Mouse (Mus musculus): ENCODE measurements around the gene Pak1.
A peak's percentile ranks its signal among the peaks of the same experiment; 100 is the strongest.

Pak1 gene

DNA sequence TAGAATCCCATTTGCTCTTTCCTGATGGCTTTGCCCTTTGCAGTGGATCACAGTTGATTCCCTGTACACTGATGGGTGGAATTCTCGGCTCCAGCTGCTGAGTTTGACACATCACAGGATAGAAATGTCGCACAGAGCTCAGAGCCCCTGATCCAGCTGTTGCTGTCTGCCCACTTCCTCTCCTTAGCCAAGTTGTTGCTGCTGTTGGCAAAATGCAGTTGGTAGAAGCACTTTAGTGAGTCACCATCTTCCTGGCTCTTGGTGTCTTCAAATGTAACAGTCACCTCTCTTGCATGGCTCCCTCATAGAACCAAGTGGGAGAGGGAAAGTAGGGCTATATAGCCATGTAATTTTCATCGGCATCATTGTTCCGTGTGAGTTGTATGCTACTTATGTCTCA, 11.2 kb upstream of the Pak1 start:
- no peak for DNase-seq (ENCODE audit: low spot score in 2 of 2)

GRCm38 (mm10) chr7:97780222-97780621, 8.1 kb upstream of the Pak1 start:
- DNase-seq (ENCODE audit: low spot score in 2 of 2) = no peak

DNA sequence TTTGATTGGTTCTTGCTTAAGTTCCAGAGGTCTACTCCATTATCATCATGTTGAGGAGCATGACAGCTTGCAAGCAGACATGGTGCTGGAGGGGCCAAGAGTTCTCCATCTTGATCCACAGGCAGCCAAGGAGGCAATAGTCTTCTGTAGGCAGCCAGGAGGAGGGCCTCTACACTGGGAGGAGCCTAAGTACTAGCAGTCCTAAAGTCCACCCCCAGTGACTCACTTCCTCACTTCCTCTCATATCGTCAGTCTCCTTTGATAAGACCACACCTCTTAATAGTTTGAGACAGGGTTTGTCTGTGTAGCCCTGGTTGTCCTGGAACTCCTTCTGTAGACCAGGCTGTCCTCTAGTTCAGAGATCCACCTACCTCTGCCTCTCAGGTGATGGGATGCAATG, 7.5 kb upstream of the Pak1 start:
- no peak for DNase-seq (ENCODE audit: low spot score in 2 of 2)

DNA sequence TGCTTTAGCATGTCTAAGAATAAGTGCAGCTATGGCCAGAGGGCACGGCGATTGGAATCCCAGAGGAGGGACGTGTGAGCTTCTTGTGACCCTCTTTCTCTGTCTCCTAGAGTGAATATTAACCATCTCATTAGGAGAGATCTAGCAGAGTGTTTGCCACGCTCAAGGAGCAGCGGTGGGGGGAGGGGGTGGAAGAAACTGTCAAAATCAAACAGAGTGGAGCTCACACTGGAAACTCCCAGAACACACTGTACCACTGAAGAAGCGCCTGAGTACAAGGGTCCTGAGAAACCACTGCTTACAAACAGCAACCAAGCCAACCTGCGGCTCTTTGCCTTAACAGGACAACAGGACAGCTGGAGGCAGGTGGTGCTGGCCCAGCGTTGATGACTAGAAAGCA, 6.8 kb upstream of the Pak1 start:
- no peak for DNase-seq (ENCODE audit: low spot score in 2 of 2)

- DNase-seq (ENCODE audit: low spot score in 2 of 2) = no peak
These were observed 4.8 kb upstream of the Pak1 start for GRCm38 (mm10) chr7:97783523-97783922.

DNA sequence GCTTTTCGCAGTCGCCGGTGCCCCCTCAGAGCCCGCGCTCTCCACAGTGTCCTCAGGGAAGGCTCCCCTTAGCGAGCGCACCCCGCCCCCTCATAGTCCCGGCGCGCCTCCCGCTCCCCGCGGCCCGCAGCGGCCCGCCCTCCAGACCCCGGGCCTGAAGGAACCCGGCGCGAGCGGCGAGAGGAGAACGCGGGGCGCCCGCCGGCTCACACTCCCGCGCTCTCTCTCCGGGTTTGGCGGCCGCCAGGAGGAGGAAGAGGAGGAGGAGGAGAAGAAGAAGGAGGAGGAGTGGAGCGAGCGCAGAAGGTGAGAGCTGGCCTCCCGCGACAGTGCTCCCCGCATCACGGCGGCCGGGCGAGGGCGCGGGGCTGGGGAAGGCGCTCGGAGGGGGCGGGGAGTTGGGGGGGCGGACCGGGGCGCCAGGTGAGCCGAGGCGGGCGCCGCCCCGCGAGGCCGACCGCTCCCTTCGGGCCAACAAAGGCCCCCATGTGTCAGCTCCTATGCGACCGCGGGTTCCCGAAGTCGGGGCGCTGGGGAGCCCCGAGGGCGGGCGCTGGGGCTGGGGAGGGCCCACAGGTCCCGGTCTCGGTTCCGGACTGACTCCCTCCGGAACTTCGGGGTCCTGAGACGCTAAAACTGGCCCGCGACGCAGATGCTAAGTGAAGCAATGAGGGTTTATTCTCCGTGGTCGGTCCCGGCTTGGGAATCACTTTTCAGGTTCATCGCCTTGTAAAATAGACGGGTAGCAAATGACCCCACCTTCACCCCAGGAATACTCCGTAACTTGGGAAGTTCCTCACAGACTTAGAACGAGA, 535 bp downstream of the Pak1 start:
- DNase-seq (ENCODE audit: low spot score in 2 of 2) = peak in 1 of 2 experiments; percentile 37

DNA sequence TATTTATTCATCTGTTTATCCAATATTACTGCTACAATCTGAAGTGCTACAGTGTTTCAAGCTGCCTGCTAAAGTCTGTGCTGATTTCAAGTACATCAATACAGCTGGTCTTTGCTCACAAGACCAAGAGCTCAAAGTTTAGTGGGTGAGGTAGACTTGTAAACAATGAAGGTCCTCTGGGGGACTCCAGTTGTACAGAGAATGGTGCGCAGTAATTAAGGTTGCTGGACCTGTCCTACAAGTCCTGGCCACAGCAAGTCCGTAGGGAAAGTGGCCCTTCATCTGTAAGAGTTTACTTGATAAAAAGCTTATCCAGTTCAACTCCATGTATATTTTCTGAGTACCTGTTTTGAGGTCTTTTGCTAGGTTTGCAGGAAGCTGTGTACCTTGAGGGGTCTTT, 1.9 kb downstream of the Pak1 start:
- no peak for DNase-seq (ENCODE audit: low spot score in 2 of 2)

DNA sequence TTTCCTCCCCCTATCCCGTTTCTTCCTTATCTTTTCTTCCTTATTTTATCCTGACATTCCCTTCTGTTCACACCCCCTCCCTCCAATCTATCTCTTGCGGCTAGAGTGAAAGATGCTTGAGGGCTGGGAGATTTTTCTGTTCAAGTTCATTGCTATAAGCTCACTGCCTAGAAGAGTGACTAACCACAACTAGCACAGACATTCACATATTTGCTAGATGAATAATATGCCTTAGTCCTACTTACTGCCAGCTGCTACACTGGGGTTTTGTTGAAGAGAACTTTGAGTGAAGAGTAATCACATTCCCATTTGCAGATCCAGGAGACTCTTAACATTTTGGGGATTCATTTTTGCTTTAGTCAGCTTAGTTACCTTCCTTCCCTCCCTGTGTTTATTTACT, 4.0 kb downstream of the Pak1 start:
- no peak for DNase-seq (ENCODE audit: low spot score in 2 of 2)

DNA sequence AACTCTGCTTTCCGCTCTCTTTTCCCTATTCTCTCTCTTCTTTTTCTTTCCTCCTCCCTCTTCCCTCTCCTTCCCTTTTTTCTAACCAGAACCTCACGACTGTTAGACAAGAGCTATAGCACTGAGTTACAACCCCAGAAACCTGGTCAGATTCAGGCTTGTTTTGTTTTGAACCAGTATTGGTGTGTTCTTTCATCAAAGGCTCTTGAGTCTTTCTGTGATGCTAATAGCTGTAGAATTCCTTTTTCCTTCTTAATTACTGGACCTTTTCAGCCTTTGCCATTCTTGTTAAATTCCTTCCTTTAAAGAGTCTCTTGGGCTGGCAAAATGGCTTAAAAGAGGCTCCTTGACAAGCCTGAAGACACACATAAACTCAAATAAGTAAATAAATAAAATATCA, 14.8 kb downstream of the Pak1 start:
- no peak for DNase-seq (ENCODE audit: low spot score in 2 of 2)

GRCm38 (mm10) chr7:97804245-97805066, 16.1 kb downstream of the Pak1 start:
- DNase-seq (ENCODE audit: low spot score in 2 of 2) = no peak

GRCm38 (mm10) chr7:97805067-97805365, 16.7 kb downstream of the Pak1 start:
- no peak for DNase-seq (ENCODE audit: low spot score in 2 of 2)

DNA sequence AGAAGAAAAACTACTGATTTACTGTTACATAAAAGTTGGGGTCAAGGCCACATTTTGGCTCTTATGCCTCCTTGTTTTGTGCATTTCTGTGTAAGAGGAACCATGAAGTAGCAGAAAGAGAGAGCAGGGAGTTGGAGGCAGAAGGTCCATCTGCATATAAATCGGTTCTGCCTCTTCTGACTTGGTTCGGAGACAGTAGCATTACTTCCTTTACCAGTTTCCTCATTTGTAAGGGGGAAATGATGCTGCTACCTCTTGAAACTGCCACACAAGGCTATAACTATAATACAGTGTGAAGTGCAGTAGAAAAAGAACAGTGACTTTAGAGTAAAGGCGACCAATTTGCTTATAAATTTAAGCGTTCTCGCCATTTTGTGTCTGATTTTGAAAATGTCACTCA, 21.0 kb downstream of the Pak1 start:
- no peak for DNase-seq (ENCODE audit: low spot score in 2 of 2)

DNA sequence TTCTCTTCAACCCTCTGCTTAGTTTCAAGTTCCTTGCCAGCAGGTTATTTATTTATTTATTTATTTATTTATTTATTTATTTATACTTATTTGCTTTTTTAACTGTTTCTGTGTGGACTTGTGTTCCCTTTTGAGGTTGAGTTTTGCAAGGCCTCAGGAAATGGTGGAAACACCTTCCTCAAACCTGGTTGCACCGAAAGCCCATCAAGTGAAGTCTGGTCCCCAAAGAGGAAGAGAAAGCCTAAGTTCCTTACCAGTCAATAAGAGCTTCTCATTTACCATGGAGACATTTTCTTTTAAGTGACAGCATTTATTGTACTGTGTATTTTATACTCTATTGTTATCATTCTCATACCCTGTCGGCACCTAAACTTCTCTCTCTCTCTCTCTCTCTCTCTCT, 33.5 kb downstream of the Pak1 start:
- no peak for DNase-seq (ENCODE audit: low spot score in 2 of 2)

DNA sequence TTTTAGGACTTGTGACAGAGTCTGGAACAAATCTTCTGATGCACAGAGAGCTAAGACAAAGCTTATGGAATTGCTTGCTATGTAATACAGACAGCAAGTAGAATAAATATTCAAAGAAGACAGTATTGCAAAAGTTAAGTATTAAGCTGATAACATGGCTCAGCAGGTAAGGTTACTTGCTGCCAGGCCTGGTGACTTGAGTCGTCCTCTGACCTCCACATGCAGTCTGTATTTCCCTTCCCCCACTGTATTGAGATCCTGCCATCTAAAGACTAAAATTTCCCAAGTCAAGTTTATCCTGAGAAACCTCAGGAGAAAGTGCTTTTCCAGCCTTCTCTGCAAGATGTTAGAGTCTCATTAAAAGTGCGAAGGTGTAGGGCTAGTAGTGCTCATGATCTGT, 40.8 kb downstream of the Pak1 start:
- no peak for DNase-seq (ENCODE audit: low spot score in 2 of 2)

- DNase-seq (ENCODE audit: low spot score in 2 of 2) = no peak
These were observed 42.4 kb downstream of the Pak1 start for GRCm38 (mm10) chr7:97830739-97831138.

DNA sequence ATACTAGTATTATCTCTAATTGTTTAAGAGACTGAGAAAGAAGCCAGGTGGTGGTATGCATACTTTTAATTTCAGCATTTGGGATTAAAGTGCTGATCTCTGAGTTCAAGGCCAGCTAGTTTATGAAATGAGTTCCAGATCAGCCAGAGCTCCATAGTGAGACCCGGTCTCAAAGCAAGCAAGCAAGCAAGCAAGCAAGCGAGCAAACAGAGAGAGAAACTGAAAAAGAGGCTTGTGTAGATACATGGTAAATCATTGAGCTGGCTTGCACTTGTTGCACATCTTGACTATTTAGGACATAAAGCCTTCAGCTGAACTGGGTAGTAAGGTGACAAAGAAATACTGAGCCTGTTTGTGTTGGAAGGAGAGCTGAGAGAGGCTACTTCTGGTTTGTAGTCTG, 44.6 kb downstream of the Pak1 start:
- no peak for DNase-seq (ENCODE audit: low spot score in 2 of 2)

DNA sequence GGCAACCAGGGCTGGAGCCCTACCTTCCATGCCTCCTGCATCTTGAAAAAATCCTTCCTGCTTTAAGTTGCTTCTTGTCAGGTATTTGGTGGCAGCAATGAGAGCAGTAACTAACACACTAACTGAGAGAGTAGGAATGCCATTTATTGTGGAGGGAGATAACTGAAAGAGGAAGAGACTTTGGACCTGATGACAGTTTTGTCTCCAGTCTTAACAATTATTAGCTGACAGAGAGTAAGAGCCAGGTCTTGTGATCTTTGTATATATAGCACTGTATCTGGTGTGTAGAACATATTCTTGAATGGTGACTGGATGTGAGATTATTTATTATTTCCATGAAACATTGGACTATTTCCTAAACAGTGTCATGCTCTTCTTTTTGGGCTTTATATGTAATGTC, 50.2 kb downstream of the Pak1 start:
- no peak for DNase-seq (ENCODE audit: low spot score in 2 of 2)

- DNase-seq (ENCODE audit: low spot score in 2 of 2) = peak in 1 of 2 experiments; percentile 27
These were observed 53.0 kb downstream of the Pak1 start for GRCm38 (mm10) chr7:97841311-97841710.

GRCm38 (mm10) chr7:97842332-97842731, 54.0 kb downstream of the Pak1 start:
- DNase-seq (ENCODE audit: low spot score in 2 of 2) = no peak

- peak; percentile 76 to 78 for DNase-seq (ENCODE audit: low spot score in 2 of 2)
These were observed 54.6 kb downstream of the Pak1 start for GRCm38 (mm10) chr7:97842806-97843570.

DNA sequence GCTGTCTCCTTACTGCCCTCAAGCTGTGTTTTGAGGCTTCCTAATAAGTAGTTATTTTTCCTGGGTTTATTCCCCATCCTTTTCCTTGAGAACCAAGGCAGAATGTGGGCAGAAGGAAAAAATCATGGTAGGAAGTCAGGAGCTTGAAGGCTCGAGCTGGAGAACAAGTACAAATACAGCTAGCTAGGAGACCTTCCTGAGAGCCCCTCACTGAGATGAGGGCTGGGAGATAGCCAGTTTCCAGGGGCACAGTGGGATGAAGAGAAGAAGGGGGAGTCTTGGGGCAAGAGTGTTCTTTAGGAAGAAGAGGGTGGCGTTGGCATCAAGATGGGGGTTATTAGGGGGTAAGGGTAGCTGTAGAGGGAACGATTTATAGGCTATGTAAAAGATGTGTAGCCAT, 56.1 kb downstream of the Pak1 start:
- DNase-seq (ENCODE audit: low spot score in 2 of 2) = no peak

GRCm38 (mm10) chr7:97845546-97845945, 57.2 kb downstream of the Pak1 start:
- DNase-seq (ENCODE audit: low spot score in 2 of 2) = no peak

- no peak for DNase-seq (ENCODE audit: low spot score in 2 of 2)
These were observed 58.2 kb downstream of the Pak1 start for GRCm38 (mm10) chr7:97846539-97846938.
